Mouse (Mus musculus): ENCODE data around the gene Usp6nl. TPM values are rescaled to one million over a fixed set of nuclear protein-coding genes. Genes with fewer than 3 reads are reported as not detected.

Usp6nl gene
- 13.7 and 15.8 TPM in 2 replicates for polyA plus RNA-seq (2016; fragmentation: Nextera tagmentation; extraction: Ambion mirVana)

DNA sequence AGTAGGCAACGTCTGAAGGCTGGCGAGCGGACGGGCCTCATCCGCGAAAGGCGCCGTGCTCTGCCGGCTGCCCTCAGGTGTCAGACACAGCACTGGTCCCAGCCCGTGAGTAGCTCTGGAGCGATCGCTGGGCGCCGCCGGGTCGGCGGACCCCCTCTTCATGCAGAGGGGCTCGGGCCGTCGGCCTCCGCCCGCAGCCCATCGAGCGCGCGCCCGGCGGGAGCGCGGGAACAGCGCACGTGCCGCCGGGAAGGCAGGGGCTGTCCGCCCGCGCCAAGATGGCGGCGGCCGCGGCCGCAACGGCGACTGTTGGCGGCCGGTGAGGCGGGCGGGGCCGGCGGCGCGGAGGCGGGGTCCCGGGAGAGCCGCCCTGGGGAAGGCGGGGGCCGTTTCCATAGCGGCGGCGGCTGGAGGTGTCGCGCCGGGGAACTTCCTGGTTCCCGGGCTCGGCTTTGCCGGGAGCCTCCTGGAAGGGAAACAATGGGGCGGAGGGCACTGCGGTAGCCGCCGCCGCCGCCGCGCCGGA is at the start of gene Usp6nl:
Gene Usp6nl, plus strand, starts transcription at position 292 of the 526 bp plus-strand sequence.
- Histone ChIP-seq H3K4me2 (peak within 1 kb of the TSS; percentile 62), H3K36me3 (replicated peaks) (no peaks in the 10 kb centered on the region), H3K4me3 (replicated peaks) (peak within 1 kb of the TSS; percentile 96), H3K27ac (peak within 1 kb of the TSS; percentile 97), H3K9me3 (no peaks in the 10 kb centered on the region), H3K9ac (peak within 1 kb of the TSS; percentile 94), H3K4me1 (peaks cover 28% of the 10 kb centered on the region), H3K27me3 (no peaks in the 10 kb centered on the region)
- under 1% methylated on average over 72 of the region's 75 CpGs for WGBS
- ATAC-seq (ENCODE audit: low FRiP score) = peak; percentile 91

- Histone ChIP-seq H3K27ac (no peak overlapping the region), H3K4me1 (peaks cover 8% of the 10 kb centered on the region), H3K4me3 (replicated peaks) (no peak overlapping the region), H3K9ac (no peak overlapping the region), H3K4me2 (no peak overlapping the region), H3K36me3 (replicated peaks) (no peaks in the 10 kb centered on the region), H3K9me3 (no peaks in the 10 kb centered on the region), H3K27me3 (peaks cover 48% of the 10 kb centered on the region)
- WGBS = 45% methylated on average over 10 of the region's 10 CpGs
- ATAC-seq (ENCODE audit: low FRiP score) = no peak
Measured at GRCm38 (mm10) chr2:6273392-6273845, 49.0 kb upstream of the Usp6nl start.

DNA sequence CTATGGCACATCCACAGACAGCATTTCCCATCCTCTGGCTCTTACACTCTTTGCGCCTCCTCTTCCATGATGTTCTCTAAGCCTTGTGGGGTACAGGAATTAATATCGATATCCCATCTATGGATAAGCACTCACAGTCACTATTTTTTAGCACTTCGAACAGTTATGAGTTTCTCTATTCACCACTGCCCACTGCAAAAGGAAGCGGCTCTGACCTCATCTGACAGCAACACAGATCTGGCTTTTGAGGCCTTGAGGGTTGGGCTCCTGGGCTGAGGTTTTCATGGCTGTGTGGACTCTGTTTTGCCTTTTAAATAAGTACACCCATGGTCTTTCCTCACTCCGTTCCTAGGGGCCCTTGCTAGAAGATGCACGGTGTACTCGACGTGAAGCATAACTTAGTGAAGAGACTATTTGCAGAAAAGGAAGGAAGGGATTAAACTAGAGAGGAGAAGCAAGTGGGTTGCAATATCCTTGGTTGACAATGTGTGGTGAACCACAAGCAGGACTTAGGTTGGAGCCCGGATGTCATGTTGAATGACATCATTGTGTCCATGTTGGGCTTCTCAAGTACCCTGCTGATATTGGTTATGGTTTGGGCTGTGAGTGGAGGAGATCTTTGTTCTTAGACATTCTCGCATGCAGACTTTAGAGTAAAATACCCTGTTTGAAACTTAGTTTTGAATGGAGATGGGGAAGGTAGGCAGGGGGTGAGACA is 43.5 kb upstream of the Usp6nl start:
- Histone ChIP-seq H3K4me2 (no peak overlapping the region), H3K4me1 (no peaks in the 10 kb centered on the region), H3K9ac (no peak overlapping the region), H3K36me3 (replicated peaks) (no peaks in the 10 kb centered on the region), H3K27me3 (peaks cover 6% of the 10 kb centered on the region; the same call in 1 of the 2 replicates), H3K9me3 (no peaks in the 10 kb centered on the region), H3K4me3 (replicated peaks) (no peak overlapping the region), H3K27ac (no peak overlapping the region)
- WGBS = 89% methylated on average over 10 of the region's 10 CpGs
- no peak for ATAC-seq (ENCODE audit: low FRiP score)

DNA sequence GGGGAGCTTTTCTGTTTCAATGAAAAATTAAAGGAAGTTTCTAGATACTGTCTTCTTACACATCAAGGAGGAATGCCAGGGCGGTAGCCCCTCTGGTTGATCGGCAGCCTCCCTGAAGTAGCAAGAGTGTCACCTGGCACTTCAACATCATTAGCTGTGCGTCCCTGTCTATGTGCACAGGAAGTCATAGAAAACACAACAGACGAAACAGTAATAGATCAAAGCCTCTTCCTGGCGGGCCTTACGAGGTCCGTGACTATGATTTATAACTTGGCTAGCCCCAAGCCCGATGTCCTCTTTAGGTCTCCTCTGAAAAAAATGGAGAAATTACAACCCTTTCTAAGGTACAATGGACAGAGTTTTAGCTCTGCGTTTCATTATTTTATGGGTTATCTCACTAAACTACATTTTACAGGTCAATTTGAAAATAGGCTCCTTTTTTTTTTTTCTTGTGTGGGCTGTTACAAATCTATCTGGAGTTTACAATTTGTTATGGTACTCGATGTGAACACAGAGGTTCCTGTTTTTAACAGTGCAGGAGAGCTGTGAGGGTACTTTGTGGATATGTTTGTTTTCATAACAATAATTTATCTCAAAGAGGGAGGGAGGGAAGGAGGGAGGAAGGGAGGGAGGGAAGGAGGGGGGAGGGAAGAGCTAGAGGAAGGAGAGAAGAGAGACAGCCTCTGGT is 42.7 kb upstream of the Usp6nl start:
- ATAC-seq (ENCODE audit: low FRiP score) = no peak
- no peak overlapping the region for H3K4me3 ChIP-seq (replicated peaks)
- H3K27ac ChIP-seq = no peak overlapping the region
- no peaks in the 10 kb centered on the region for H3K36me3 ChIP-seq (replicated peaks)
- 89% methylated on average over 10 of the region's 10 CpGs for WGBS
- no peak overlapping the region for H3K4me2 ChIP-seq
- H3K9me3 ChIP-seq = no peaks in the 10 kb centered on the region
- no peak overlapping the region for H3K9ac ChIP-seq
- H3K4me1 ChIP-seq = no peaks in the 10 kb centered on the region
- H3K27me3 ChIP-seq = 0 out of 2 replicates have a peak, but pooled peaks cover 2% of the 10 kb centered on the region

DNA sequence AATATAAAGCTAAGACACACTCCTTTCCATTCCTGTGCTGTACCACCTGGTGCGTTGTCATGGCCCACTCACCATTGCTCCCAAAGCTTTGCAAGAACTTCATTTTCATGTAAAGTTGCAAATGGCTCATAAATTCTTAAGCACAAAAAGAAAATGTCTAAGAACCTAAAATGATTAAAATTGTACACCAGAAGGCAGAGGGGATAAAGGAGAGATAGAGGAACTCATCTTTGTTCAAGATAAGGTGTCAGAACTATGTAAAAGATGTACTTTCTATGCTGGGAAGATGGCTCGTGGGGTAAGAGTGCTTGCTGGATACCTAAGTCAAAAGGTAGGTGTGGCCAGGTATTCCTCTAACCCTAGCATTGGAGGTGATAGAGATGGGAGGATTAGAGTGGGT is 38.9 kb upstream of the Usp6nl start:
- 88% methylated on average over 2 of the region's 2 CpGs for WGBS
- Histone ChIP-seq H3K27ac (no peak overlapping the region), H3K9ac (no peak overlapping the region), H3K4me2 (no peak overlapping the region), H3K4me3 (replicated peaks) (no peak overlapping the region), H3K36me3 (replicated peaks) (no peaks in the 10 kb centered on the region), H3K9me3 (no peaks in the 10 kb centered on the region), H3K27me3 (no peaks in the 10 kb centered on the region), H3K4me1 (no peaks in the 10 kb centered on the region)
- ATAC-seq (ENCODE audit: low FRiP score) = no peak

DNA sequence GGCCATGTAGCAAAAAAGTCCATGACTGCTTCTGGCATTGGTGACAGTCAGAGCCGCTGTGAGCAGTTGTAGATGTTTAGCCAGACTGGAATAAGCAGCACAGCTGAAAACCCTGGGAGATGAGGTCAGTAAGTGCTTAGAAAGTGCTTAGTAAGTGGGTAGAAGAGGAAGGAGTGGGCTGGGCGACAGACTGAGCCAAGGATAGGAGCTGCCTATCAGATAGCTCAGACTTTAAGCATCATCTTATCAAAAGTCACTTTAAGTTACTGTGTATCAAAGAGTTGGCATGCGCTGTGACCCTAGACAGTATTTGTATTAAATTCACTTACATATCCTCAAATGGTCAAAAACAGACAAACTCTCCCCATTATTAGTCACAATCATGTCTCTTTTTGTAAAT is 37.7 kb upstream of the Usp6nl start:
- no peak overlapping the region for H3K4me2 ChIP-seq
- no peak overlapping the region for H3K27ac ChIP-seq
- ATAC-seq (ENCODE audit: low FRiP score) = no peak
- WGBS = 79% methylated on average over 3 of the region's 3 CpGs
- no peak overlapping the region for H3K4me3 ChIP-seq (replicated peaks)
- H3K36me3 ChIP-seq (replicated peaks) = no peaks in the 10 kb centered on the region
- no peak overlapping the region for H3K9ac ChIP-seq
- H3K4me1 ChIP-seq = no peaks in the 10 kb centered on the region
- no peaks in the 10 kb centered on the region for H3K27me3 ChIP-seq
- no peaks in the 10 kb centered on the region for H3K9me3 ChIP-seq

GRCm38 (mm10) chr2:6285794-6286193 is 36.7 kb upstream of the Usp6nl start:
- H3K4me3 ChIP-seq (replicated peaks) = no peak overlapping the region
- H3K27me3 ChIP-seq = no peaks in the 10 kb centered on the region
- no peak overlapping the region for H3K9ac ChIP-seq
- no peaks in the 10 kb centered on the region for H3K36me3 ChIP-seq (replicated peaks)
- ATAC-seq (ENCODE audit: low FRiP score) = no peak
- H3K4me2 ChIP-seq = no peak overlapping the region
- no peak overlapping the region for H3K27ac ChIP-seq
- H3K4me1 ChIP-seq = no peaks in the 10 kb centered on the region
- WGBS = 90% methylated on average over 1 of the region's 1 CpGs
- no peaks in the 10 kb centered on the region for H3K9me3 ChIP-seq

DNA sequence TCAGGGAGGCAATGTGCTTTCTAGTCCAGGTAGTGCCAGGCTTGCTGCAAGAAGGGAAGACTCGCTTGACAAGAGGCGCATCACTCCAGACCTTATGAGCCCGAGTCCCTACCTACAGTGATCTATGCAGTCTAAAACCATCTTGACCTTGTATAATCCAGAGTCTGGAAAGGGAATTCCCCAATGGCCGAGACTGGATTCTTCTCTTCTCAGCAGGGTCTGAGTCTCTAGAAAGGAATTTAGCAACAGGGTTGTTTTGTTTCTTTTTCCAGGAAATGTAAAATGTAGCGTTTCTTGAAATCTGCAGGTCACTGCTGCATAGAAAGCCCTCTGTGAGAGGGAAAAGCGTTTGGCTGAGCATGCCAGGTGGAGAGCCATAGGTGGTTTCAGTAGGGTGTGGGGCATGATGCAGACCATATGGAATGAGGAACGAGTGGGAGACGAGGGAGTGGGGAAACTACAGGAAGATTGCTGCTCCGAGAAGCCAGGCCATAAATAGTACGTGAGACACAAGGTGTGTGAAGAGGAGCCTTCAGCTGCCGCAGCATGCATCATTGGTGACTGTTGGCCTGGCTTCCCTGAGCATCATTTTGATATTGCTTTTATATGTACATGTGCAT is 28.5 kb upstream of the Usp6nl start:
- WGBS = 84% methylated on average over 11 of the region's 11 CpGs
- ATAC-seq (ENCODE audit: low FRiP score) = no peak
- Histone ChIP-seq H3K9ac (no peak overlapping the region), H3K27me3 (no peaks in the 10 kb centered on the region), H3K27ac (no peak overlapping the region), H3K4me3 (replicated peaks) (no peak overlapping the region), H3K4me1 (no peaks in the 10 kb centered on the region), H3K9me3 (no peaks in the 10 kb centered on the region), H3K36me3 (replicated peaks) (no peaks in the 10 kb centered on the region), H3K4me2 (no peak overlapping the region)

GRCm38 (mm10) chr2:6294993-6295628 is 27.4 kb upstream of the Usp6nl start:
- H3K9me3 ChIP-seq = no peaks in the 10 kb centered on the region
- no peak overlapping the region for H3K27ac ChIP-seq
- H3K36me3 ChIP-seq (replicated peaks) = no peaks in the 10 kb centered on the region
- 77% methylated on average over 7 of the region's 7 CpGs for WGBS
- H3K9ac ChIP-seq = no peak overlapping the region
- H3K4me3 ChIP-seq (replicated peaks) = no peak overlapping the region
- H3K4me2 ChIP-seq = no peak overlapping the region
- no peaks in the 10 kb centered on the region for H3K4me1 ChIP-seq
- ATAC-seq (ENCODE audit: low FRiP score) = no peak
- no peaks in the 10 kb centered on the region for H3K27me3 ChIP-seq

GRCm38 (mm10) chr2:6304768-6305167 is 17.7 kb upstream of the Usp6nl start:
- H3K4me3 ChIP-seq (replicated peaks) = no peak overlapping the region
- WGBS = 95% methylated on average over 4 of the region's 4 CpGs
- no peak overlapping the region for H3K27ac ChIP-seq
- H3K36me3 ChIP-seq (replicated peaks) = no peaks in the 10 kb centered on the region
- H3K9me3 ChIP-seq = no peaks in the 10 kb centered on the region
- ATAC-seq (ENCODE audit: low FRiP score) = no peak
- H3K4me1 ChIP-seq = no peaks in the 10 kb centered on the region
- no peak overlapping the region for H3K9ac ChIP-seq
- no peak overlapping the region for H3K4me2 ChIP-seq
- H3K27me3 ChIP-seq = no peaks in the 10 kb centered on the region

DNA sequence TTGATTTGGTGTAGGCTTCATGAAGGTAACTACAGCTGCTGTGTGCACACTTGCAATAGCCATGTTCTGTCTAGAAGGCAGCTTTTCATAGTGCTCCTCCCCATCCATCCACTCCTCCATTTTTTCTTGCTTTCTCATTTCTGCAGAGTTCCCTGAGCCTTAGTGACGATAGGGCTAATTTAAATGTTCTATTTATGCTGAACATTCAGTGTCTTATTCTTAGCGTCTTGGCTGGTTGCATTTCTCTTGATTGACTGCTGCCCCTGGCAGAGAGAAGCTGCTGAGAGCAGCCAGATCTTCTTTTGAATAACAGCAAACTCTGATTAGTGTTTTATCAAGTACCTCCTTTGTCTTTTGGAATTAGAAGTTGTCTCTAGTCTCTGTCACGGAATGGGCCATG is 15.6 kb upstream of the Usp6nl start:
- Histone ChIP-seq H3K9me3 (no peaks in the 10 kb centered on the region), H3K27ac (no peak overlapping the region), H3K4me2 (no peak overlapping the region), H3K27me3 (no peaks in the 10 kb centered on the region), H3K4me3 (replicated peaks) (no peak overlapping the region), H3K9ac (no peak overlapping the region), H3K4me1 (no peaks in the 10 kb centered on the region), H3K36me3 (replicated peaks) (no peaks in the 10 kb centered on the region)
- 73% methylated on average over 3 of the region's 3 CpGs for WGBS
- no peak for ATAC-seq (ENCODE audit: low FRiP score)

GRCm38 (mm10) chr2:6309373-6309821 is 13.1 kb upstream of the Usp6nl start:
- 84% methylated on average over 6 of the region's 6 CpGs for WGBS
- Histone ChIP-seq H3K27me3 (no peaks in the 10 kb centered on the region), H3K4me3 (replicated peaks) (no peak overlapping the region), H3K4me1 (no peaks in the 10 kb centered on the region), H3K9me3 (no peaks in the 10 kb centered on the region), H3K4me2 (no peak overlapping the region), H3K36me3 (replicated peaks) (no peaks in the 10 kb centered on the region), H3K27ac (no peak overlapping the region), H3K9ac (no peak overlapping the region)
- ATAC-seq (ENCODE audit: low FRiP score) = no peak

Measured in forebrain, embryonic 12.5 days (tissue).